Mouse (Mus musculus) embryonic facial prominence, embryonic 14.5 days (tissue): ENCODE measurements around the gene Ccnd2. TPM values are rescaled to one million over a fixed set of nuclear protein-coding genes. Genes with fewer than 3 reads are reported as not detected.

ENCODE experiments used
- ATAC-seq: fragments of 200-750 bp; cut with Nextera tagmentation; 2 replicates; pipeline ENCODE4 v1.8.0; 2017; ENCODE audit warnings: low read depth, moderate number of reproducible peaks, moderate TSS enrichment
- DNase-seq: peaks from one replicate; pipeline ENCODE4 v3.0.0-alpha.2; 2015; ENCODE audit warnings: low spot score
- H3K27ac ChIP-seq: fragments of 300-500 bp; sonication (generic); replicated peaks from 2 replicates; pipeline ENCODE4 v1.5.1; 2014; ENCODE audit warnings: low read depth, mild to moderate bottlenecking, low read length, moderate library complexity
- H3K27me3 ChIP-seq: fragments of 300-500 bp; sonication (generic); replicated peaks from 2 replicates; pipeline ENCODE4 v1.6.1; 2014; ENCODE audit warnings: low read length; ENCODE audit not compliant: control insufficient read depth, insufficient read depth
- H3K36me3 ChIP-seq: fragments of 300-500 bp; sonication (generic); 2 replicates; pipeline ENCODE4 v1.6.1; 2014; ENCODE audit warnings: low read length, mixed read lengths; ENCODE audit not compliant: control insufficient read depth, insufficient read depth
- H3K4me1 ChIP-seq: fragments of 300-500 bp; sonication (generic); 2 replicates; pipeline ENCODE4 v1.6.1; 2014; ENCODE audit warnings: antibody characterized with exemption, low read length; ENCODE audit not compliant: control insufficient read depth, insufficient read depth
- H3K4me2 ChIP-seq: fragments of 300-500 bp; sonication (generic); 2 replicates; pipeline ENCODE4 v1.6.1; 2014; ENCODE audit warnings: low read depth, mild to moderate bottlenecking, low read length, moderate library complexity, mixed read lengths
- H3K4me3 ChIP-seq: fragments of 300-500 bp; sonication (generic); 2 replicates; pipeline ENCODE4 v1.5.1; 2014; ENCODE audit warnings: low read depth, mild to moderate bottlenecking, low read length
- H3K9ac ChIP-seq: fragments of 300-500 bp; sonication (generic); 2 replicates; pipeline ENCODE4 v1.6.1; 2014; ENCODE audit warnings: low read depth, mild to moderate bottlenecking, low read length, moderate library complexity, mixed read lengths
- H3K9me3 ChIP-seq: fragments of 300-500 bp; sonication (generic); 2 replicates; pipeline ENCODE4 v1.6.1; 2016; ENCODE audit warnings: low read length; ENCODE audit not compliant: control insufficient read depth
- WGBS: fragments of 180-500 bp; shearing (Covaris S2); extraction: QIAGEN DNeasy Blood & Tissue Kit; methylation state at CpG from one replicate; pipeline ENCODE4 v1.1.7; 2014; 5-methylcytosine and 5-hydroxymethylcytosine counted together
- polyA plus RNA-seq: library from polyadenylated mRNA; unstranded; fragments of >200 nt; fragmentation: Nextera tagmentation; extraction: Ambion mirVana; gene quantifications from 2 replicates; pipeline ENCODE4 v1.2.1, GENCODE M21; 2014

Ccnd2 gene
- polyA plus RNA-seq, 1 experiment from 2014 or later = 757 TPM

GRCm38 (mm10) chr6:127106726-127107125, 45.3 kb downstream of the Ccnd2 start:
- H3K4me3 ChIP-seq = no peak overlapping the region
- H3K4me1 ChIP-seq = peaks cover 7% of the 10 kb centered on the region; the same call in 1 of the 2 replicates
- no peak overlapping the region for H3K4me2 ChIP-seq
- ATAC-seq (no peak), DNase-seq (no peak)
- H3K9ac ChIP-seq = no peak overlapping the region
- peaks cover 6% of the 10 kb centered on the region; the same call in 1 of the 2 replicates for H3K9me3 ChIP-seq
- no peak overlapping the region for H3K27ac ChIP-seq
- no peaks in the 10 kb centered on the region for H3K36me3 ChIP-seq
- no peaks in the 10 kb centered on the region for H3K27me3 ChIP-seq
- WGBS = 54% methylated on average over 5 of the region's 5 CpGs

GRCm38 (mm10) chr6:127106189-127106588, 45.8 kb downstream of the Ccnd2 start:
- Histone ChIP-seq H3K9me3 (peaks cover 6% of the 10 kb centered on the region; the same call in 1 of the 2 replicates), H3K4me3 (no peak overlapping the region), H3K4me1 (peaks cover 7% of the 10 kb centered on the region; the same call in 1 of the 2 replicates), H3K27ac (no peak overlapping the region), H3K4me2 (no peak overlapping the region), H3K9ac (no peak overlapping the region), H3K36me3 (no peaks in the 10 kb centered on the region; the same call in 1 of the 2 replicates), H3K27me3 (no peaks in the 10 kb centered on the region)
- ATAC-seq (no peak), DNase-seq (no peak)
- 77% methylated on average over 5 of the region's 5 CpGs for WGBS

GRCm38 (mm10) chr6:127105107-127105506, 46.9 kb downstream of the Ccnd2 start:
- no peak overlapping the region for H3K4me2 ChIP-seq
- 63% methylated on average over 6 of the region's 6 CpGs for WGBS
- H3K36me3 ChIP-seq = no peaks in the 10 kb centered on the region; the same call in 1 of the 2 replicates
- H3K27ac ChIP-seq = no peak overlapping the region
- no peak overlapping the region for H3K4me3 ChIP-seq
- no peaks in the 10 kb centered on the region for H3K27me3 ChIP-seq
- ATAC-seq (no peak), DNase-seq (no peak)
- H3K9me3 ChIP-seq = peaks cover 6% of the 10 kb centered on the region; the same call in 1 of the 2 replicates
- H3K9ac ChIP-seq = no peak overlapping the region
- H3K4me1 ChIP-seq = peaks cover 7% of the 10 kb centered on the region; the same call in 1 of the 2 replicates

GRCm38 (mm10) chr6:127104396-127105029, 47.5 kb downstream of the Ccnd2 start:
- DNase-seq (no peak), ATAC-seq (no peak)
- H3K27me3 ChIP-seq = no peaks in the 10 kb centered on the region
- no peak overlapping the region for H3K4me3 ChIP-seq
- no peak overlapping the region for H3K4me2 ChIP-seq
- no peak overlapping the region for H3K27ac ChIP-seq
- peaks cover 6% of the 10 kb centered on the region; the same call in 1 of the 2 replicates for H3K9me3 ChIP-seq
- H3K4me1 ChIP-seq = peaks cover 3% of the 10 kb centered on the region; the same call in 1 of the 2 replicates
- H3K9ac ChIP-seq = no peak overlapping the region
- WGBS = 84% methylated on average over 7 of the region's 7 CpGs
- H3K36me3 ChIP-seq = no peaks in the 10 kb centered on the region; the same call in 1 of the 2 replicates

GRCm38 (mm10) chr6:127103506-127104275, 48.3 kb downstream of the Ccnd2 start:
- Histone ChIP-seq H3K4me2 (no peak overlapping the region), H3K27ac (no peak overlapping the region), H3K36me3 (no peaks in the 10 kb centered on the region; the same call in 1 of the 2 replicates), H3K4me1 (peaks cover 3% of the 10 kb centered on the region; the same call in 1 of the 2 replicates), H3K27me3 (no peaks in the 10 kb centered on the region), H3K4me3 (no peak overlapping the region), H3K9me3 (peaks cover 6% of the 10 kb centered on the region; the same call in 1 of the 2 replicates), H3K9ac (no peak overlapping the region)
- ATAC-seq (no peak), DNase-seq (no peak)
- WGBS = 87% methylated on average over 6 of the region's 6 CpGs

- WGBS = 62% methylated on average over 7 of the region's 7 CpGs
- no peak overlapping the region for H3K27ac ChIP-seq
- no peak overlapping the region for H3K9ac ChIP-seq
- no peaks in the 10 kb centered on the region for H3K4me1 ChIP-seq
- no peaks in the 10 kb centered on the region for H3K27me3 ChIP-seq
- H3K4me2 ChIP-seq = no peak overlapping the region
- ATAC-seq (no peak), DNase-seq (no peak)
- no peak overlapping the region for H3K4me3 ChIP-seq
- H3K9me3 ChIP-seq = no peaks in the 10 kb centered on the region
- H3K36me3 ChIP-seq = 0 out of 2 replicates have a peak, but pooled peaks cover 9% of the 10 kb centered on the region
Measured at GRCm38 (mm10) chr6:127094565-127094964, 57.4 kb downstream of the Ccnd2 start.

- Histone ChIP-seq H3K36me3 (peaks cover 11% of the 10 kb centered on the region; the same call in 1 of the 2 replicates), H3K4me1 (no peaks in the 10 kb centered on the region), H3K4me3 (no peak overlapping the region), H3K9me3 (no peaks in the 10 kb centered on the region), H3K27me3 (0 out of 2 replicates have a peak, but pooled peaks cover 2% of the 10 kb centered on the region), H3K9ac (no peak overlapping the region), H3K4me2 (no peak overlapping the region), H3K27ac (no peak overlapping the region)
- ATAC-seq (no peak), DNase-seq (no peak)
- 38% methylated on average over 4 of the region's 4 CpGs for WGBS
Measured at GRCm38 (mm10) chr6:127086739-127087138, 65.3 kb downstream of the Ccnd2 start.

GRCm38 (mm10) chr6:127081820-127082219, 70.2 kb downstream of the Ccnd2 start:
- H3K4me2 ChIP-seq = no peak overlapping the region

More at GRCm38 (mm10) chr6:127081820-127082219, 70.2 kb downstream of the Ccnd2 start:
- ATAC-seq (no peak), DNase-seq (no peak)
- Histone ChIP-seq H3K36me3 (no peaks in the 10 kb centered on the region), H3K4me1 (no peaks in the 10 kb centered on the region), H3K27ac (no peak overlapping the region), H3K9ac (no peak overlapping the region), H3K9me3 (no peaks in the 10 kb centered on the region), H3K27me3 (peaks cover 13% of the 10 kb centered on the region), H3K4me3 (no peak overlapping the region)
- WGBS = 64% methylated on average over 6 of the region's 6 CpGs
